Mouse (Mus musculus) naive thymus-derived CD4-positive, alpha-beta T cell, adult 5 months (primary cell): ENCODE measurements around the gene Smdt1. TPM values are rescaled to one million over a fixed set of nuclear protein-coding genes. Genes with fewer than 3 reads are reported as not detected.

Experiments
- polyA plus RNA-seq: library from polyadenylated mRNA; unstranded; fragments of 100-300 nt; shearing (Covaris generic); gene quantifications from one replicate; pipeline ENCODE4 v1.2.1, GENCODE M21; 2017

Smdt1 gene
- polyA plus RNA-seq: 170 TPM

GRCm38 (mm10) chr15:82338593-82339112 lies at the start of gene Smdt1, which contains the start of the genes Naga and Pheta2:
TSS of gene Smdt1 (plus strand) at chr15:82338959.
TSS of gene Naga (minus strand) at chr15:82338925.
TSS of gene Pheta2 (plus strand) at chr15:82338942.

DNA sequence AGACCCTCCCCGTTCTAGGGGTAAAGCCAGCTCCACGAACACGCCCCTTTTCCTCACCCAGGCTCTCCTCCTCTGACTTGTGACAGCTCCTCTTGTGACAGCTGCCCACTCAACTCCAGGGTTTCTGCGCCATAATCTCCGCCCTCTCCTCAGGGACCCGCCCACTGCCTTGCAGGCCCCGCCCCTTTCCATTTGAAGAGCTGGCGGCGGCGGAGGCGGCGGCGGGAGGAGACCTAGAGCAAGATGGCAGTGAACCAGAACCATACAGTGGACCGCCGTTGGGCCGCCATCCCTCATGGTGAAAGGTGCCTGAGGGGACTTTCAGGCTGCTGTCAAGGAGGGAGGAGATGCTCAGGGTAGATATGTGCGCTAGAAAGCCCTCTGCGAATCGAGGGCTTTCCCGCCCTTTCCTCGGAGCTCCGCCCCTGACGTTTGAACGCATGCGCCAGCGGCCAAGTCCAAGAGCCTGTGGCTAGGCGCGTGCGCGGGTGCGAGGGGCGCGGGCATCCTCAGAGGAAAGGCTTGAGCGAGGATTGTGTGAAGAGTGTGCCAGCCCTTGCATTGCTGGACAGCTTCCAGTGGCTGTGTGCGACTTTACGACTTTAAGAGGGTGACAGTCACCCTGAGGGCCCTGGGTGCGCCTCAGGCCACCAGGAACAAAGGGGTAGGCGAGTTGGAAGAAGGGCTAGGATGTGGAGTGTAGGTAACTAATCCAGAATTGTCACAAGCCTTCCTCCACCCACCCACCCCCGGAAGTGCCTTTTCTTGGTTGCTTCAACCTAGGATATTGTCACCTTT lies 39.8 kb upstream of the Smdt1 start, which contains the start of gene Wbp2nl:
Wbp2nl (plus strand) TSS at position 191 of the 798 bp plus-strand sequence.

DNA sequence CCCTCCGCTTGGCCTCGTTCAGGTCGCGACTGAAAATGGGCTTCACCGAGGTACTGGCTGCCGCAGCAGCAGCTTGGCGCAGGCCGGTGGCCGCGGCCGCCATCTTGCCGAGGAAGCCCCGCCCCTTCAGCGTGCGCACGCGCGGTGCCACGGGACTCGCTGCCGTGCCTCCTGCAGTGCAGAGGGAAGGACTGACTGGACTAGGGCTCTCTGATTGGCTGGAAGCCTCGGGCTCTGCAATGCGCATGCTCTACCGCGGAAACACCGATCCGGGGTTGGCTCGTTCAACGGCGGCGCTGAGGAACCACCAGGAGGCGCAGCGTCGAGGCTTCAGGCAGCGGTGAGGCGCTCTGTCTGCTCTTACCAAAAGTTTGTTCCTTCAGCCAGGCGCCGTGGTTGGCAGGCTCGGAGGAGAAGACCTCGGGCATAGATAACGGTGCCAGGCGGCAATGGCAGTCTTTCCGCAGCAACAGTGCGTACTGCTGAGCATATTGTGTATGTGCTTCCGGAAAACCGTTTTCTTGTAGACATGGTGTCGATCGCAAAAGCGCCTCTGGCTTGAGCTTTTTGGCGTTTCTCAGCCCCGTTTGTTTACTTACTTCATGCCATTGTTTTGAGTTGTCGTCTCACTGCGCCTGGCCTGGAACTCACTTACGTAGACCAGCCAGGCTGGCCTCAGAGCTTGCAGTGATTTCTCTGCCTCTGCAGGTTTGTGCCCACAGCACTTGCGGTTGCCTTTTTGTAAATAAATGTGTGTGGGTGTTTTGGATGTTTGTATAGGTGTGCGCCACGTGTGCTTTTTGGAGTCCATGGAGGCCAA lies 15.6 kb downstream of the Smdt1 start, which contains the start of gene Ndufa6:
Ndufa6 (minus strand) TSS at position 197 of the 820 bp plus-strand sequence.

DNA sequence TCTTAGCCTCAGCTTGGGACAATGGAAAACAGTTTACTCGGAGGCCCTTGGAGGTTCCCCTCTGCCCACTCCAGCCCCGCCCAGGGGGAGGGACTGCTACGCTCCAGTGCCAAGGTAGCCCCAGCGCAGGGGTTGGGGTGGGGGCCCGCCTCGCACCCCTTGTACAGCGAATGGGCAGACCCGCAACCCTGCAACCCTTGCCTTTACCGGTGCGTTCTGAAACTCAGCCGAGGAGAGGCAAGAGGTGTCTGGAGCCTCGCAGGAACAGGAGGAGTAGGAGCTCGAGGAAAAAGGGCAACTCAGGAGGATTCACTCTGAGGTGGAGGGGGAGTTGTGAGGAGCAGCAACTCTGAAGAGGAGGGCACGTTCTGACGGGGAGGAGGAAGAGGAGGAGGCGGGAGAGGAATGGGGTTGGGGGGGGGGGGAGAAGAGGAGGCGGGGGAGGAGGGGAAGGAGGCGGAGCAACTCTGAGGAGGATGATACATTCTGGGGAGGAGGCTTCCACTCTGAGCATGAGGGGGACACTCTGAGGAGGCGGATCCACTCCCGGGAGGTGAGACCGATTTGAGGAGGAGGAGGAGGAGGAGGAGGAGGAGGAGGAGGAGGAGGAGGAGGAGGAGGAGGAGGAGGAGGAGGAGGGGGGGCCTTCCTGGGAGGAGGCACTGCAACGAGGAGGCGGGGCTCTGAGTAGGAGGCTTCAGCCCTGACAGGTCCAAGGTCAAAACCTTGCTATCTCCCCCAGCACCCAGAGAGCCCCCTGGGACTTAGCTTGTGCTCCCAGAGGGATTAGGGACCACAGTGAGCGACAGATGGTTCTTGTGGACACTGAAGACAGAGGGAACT lies 41.3 kb downstream of the Smdt1 start, which contains the start of gene Cyp2d22:
Cyp2d22 (minus strand) TSS at position 390 of the 843 bp plus-strand sequence.

GRCm38 (mm10) chr15:82393922-82394321 lies 55.2 kb downstream of the Smdt1 start, which contains the start of gene Cyp2d11:
TSS of gene Cyp2d11 (minus strand) at chr15:82394022.

Other genes starting within 250 kb of the Smdt1 start
- gene Ccdc134, start 211.0 kb upstream of the Smdt1 start, polyA plus RNA-seq: 36.0 TPM
- gene Srebf2, start 191.8 kb upstream of the Smdt1 start, polyA plus RNA-seq: 196 TPM
- 0.44 TPM for gene Shisa8, start 126.1 kb upstream of the Smdt1 start, polyA plus RNA-seq
- 0.77 TPM for gene Tnfrsf13c, start 114.6 kb upstream of the Smdt1 start, polyA plus RNA-seq
- 3.2 TPM for gene Cenpm, start 94.2 kb upstream of the Smdt1 start, polyA plus RNA-seq
- not detected for gene 1500009C09Rik, start 86.6 kb upstream of the Smdt1 start, polyA plus RNA-seq
- gene Sept3, start 64.1 kb upstream of the Smdt1 start, polyA plus RNA-seq: not detected
- gene Wbp2nl, start 40.0 kb upstream of the Smdt1 start, polyA plus RNA-seq: not detected
- gene Naga, start within 50 bp of the Smdt1 start, polyA plus RNA-seq: 23.9 TPM
- 0.44 TPM for gene Pheta2, start within 50 bp of the Smdt1 start, polyA plus RNA-seq
- gene Ndufa6, start 15.4 kb downstream of the Smdt1 start, polyA plus RNA-seq: 347 TPM
- gene Cyp2d22, start 41.3 kb downstream of the Smdt1 start, polyA plus RNA-seq: 38.3 TPM
- not detected for gene Cyp2d11, start 55.1 kb downstream of the Smdt1 start, polyA plus RNA-seq
- not detected for gene Cyp2d10, start 68.2 kb downstream of the Smdt1 start, polyA plus RNA-seq
- not detected for gene Cyp2d9, start 94.5 kb downstream of the Smdt1 start, polyA plus RNA-seq
- not detected for gene Cyp2d12, start 216.1 kb downstream of the Smdt1 start, polyA plus RNA-seq